Mouse (Mus musculus) lung, embryonic 16.5 days (tissue): Measurements from ENCODE around the gene Polr2m. TPM values are rescaled to one million over a fixed set of nuclear protein-coding genes. Genes with fewer than 3 reads are reported as not detected.
A peak's percentile ranks its signal among the peaks of the same experiment; 100 is the strongest.

ENCODE experiments used
- ATAC-seq: fragments of 200-750 bp; cut with Nextera tagmentation; 2 replicates; pipeline ENCODE4 v1.8.0; 2017; ENCODE audit warnings: low read depth, mild to moderate bottlenecking, moderate library complexity
- H3K27ac ChIP-seq: fragments of 300-500 bp; sonication (generic); 2 replicates; pipeline ENCODE4 v1.5.1; 2014; ENCODE audit warnings: mild to moderate bottlenecking, control low read depth, low read length
- H3K27me3 ChIP-seq: fragments of 300-500 bp; sonication (generic); 2 replicates; pipeline ENCODE4 v1.6.1; 2014; ENCODE audit warnings: low read depth, low read length, mixed read lengths; ENCODE audit not compliant: control insufficient read depth, insufficient read depth
- H3K36me3 ChIP-seq: fragments of 300-500 bp; sonication (generic); 2 replicates; pipeline ENCODE4 v1.6.1; 2014; ENCODE audit warnings: low read length; ENCODE audit not compliant: control insufficient read depth, insufficient read depth
- H3K4me1 ChIP-seq: fragments of 300-500 bp; sonication (generic); replicated peaks from 2 replicates; pipeline ENCODE4 v1.6.1; 2014; ENCODE audit warnings: low read length, mixed read lengths; ENCODE audit not compliant: control insufficient read depth, insufficient read depth
- H3K4me2 ChIP-seq: fragments of 300-500 bp; sonication (generic); 2 replicates; pipeline ENCODE4 v1.6.1; 2014; ENCODE audit warnings: low read depth, low read length, control low read depth
- H3K4me3 ChIP-seq: fragments of 300-500 bp; sonication (generic); 2 replicates; pipeline ENCODE4 v1.5.1; 2014; ENCODE audit warnings: mild to moderate bottlenecking, low read length, control low read depth
- H3K9ac ChIP-seq: fragments of 300-500 bp; sonication (generic); 2 replicates; pipeline ENCODE4 v1.6.1; 2014; ENCODE audit warnings: low read length, control low read depth
- H3K9me3 ChIP-seq: fragments of 300-500 bp; sonication (generic); 2 replicates; pipeline ENCODE4 v1.6.1; 2016; ENCODE audit warnings: low read length; ENCODE audit not compliant: control insufficient read depth
- WGBS: fragments of 180-500 bp; shearing (Covaris S2); extraction: QIAGEN DNeasy Blood & Tissue Kit; methylation state at CpG from one replicate; pipeline ENCODE4 v1.1.7; 2014; 5-methylcytosine and 5-hydroxymethylcytosine counted together
- polyA plus RNA-seq: library from polyadenylated mRNA; unstranded; fragments of >200 nt; fragmentation: Nextera tagmentation; extraction: Ambion mirVana; gene quantifications from 2 replicates; pipeline ENCODE4 v1.2.1, GENCODE M21; 2015

Gene Polr2m
- polyA plus RNA-seq, 1 experiment from 2014 or later = 331 TPM

GRCm38 (mm10) chr9:71453917-71454316 is 31.8 kb downstream of the Polr2m start:
- H3K9me3 ChIP-seq = no peaks in the 10 kb centered on the region
- H3K4me3 ChIP-seq = no peak overlapping the region
- no peak overlapping the region for H3K4me2 ChIP-seq
- no peaks in the 10 kb centered on the region for H3K4me1 ChIP-seq
- no peaks in the 10 kb centered on the region for H3K36me3 ChIP-seq
- H3K9ac ChIP-seq = no peak overlapping the region
- no peaks in the 10 kb centered on the region; the same call in 1 of the 2 replicates for H3K27me3 ChIP-seq
- no peak overlapping the region for H3K27ac ChIP-seq
- no peak for ATAC-seq
- 61% methylated on average over 5 of the region's 5 CpGs for WGBS

- Histone ChIP-seq H3K4me2 (no peak overlapping the region), H3K36me3 (no peaks in the 10 kb centered on the region), H3K9ac (no peak overlapping the region), H3K9me3 (no peaks in the 10 kb centered on the region), H3K27ac (no peak overlapping the region), H3K27me3 (no peaks in the 10 kb centered on the region; the same call in 1 of the 2 replicates), H3K4me3 (no peak overlapping the region), H3K4me1 (no peaks in the 10 kb centered on the region)
- no peak for ATAC-seq
- WGBS = 68% methylated on average over 5 of the region's 5 CpGs
Measured at GRCm38 (mm10) chr9:71453352-71453751, 32.4 kb downstream of the Polr2m start.

GRCm38 (mm10) chr9:71450626-71451025 is 35.1 kb downstream of the Polr2m start:
- no peak overlapping the region for H3K27ac ChIP-seq
- H3K9me3 ChIP-seq = no peaks in the 10 kb centered on the region
- no peak for ATAC-seq
- H3K4me3 ChIP-seq = no peak overlapping the region
- no peak overlapping the region for H3K4me2 ChIP-seq
- peaks cover 2% of the 10 kb centered on the region; the same call in 1 of the 2 replicates for H3K27me3 ChIP-seq
- no peak overlapping the region for H3K9ac ChIP-seq
- WGBS = 54% methylated on average over 6 of the region's 6 CpGs
- H3K36me3 ChIP-seq = no peaks in the 10 kb centered on the region
- H3K4me1 ChIP-seq = no peaks in the 10 kb centered on the region

- H3K36me3 ChIP-seq = no peaks in the 10 kb centered on the region
- H3K9ac ChIP-seq = no peak overlapping the region
- peaks cover 2% of the 10 kb centered on the region; the same call in 1 of the 2 replicates for H3K27me3 ChIP-seq
- no peaks in the 10 kb centered on the region for H3K9me3 ChIP-seq
- no peak overlapping the region for H3K4me3 ChIP-seq
- 28% methylated on average over 4 of the region's 4 CpGs for WGBS
- H3K27ac ChIP-seq = no peak overlapping the region
- ATAC-seq = peak; percentile 20; the same call in 1 of the 2 replicates
- no peak overlapping the region for H3K4me2 ChIP-seq
- no peaks in the 10 kb centered on the region for H3K4me1 ChIP-seq
Measured at GRCm38 (mm10) chr9:71447573-71447972, 38.2 kb downstream of the Polr2m start.

GRCm38 (mm10) chr9:71445308-71445707 is 40.4 kb downstream of the Polr2m start:
- peaks cover 2% of the 10 kb centered on the region; the same call in 1 of the 2 replicates for H3K27me3 ChIP-seq

GRCm38 (mm10) chr9:71438146-71438545 is 47.6 kb downstream of the Polr2m start:
- 90% methylated on average over 2 of the region's 2 CpGs for WGBS
- H3K4me2 ChIP-seq = no peak overlapping the region

More at GRCm38 (mm10) chr9:71445308-71445707, 40.4 kb downstream of the Polr2m start:
- no peak overlapping the region for H3K9ac ChIP-seq
- no peak overlapping the region for H3K4me2 ChIP-seq
- WGBS = 91% methylated on average over 2 of the region's 2 CpGs
- no peak for ATAC-seq
- H3K27ac ChIP-seq = no peak overlapping the region
- H3K4me1 ChIP-seq = no peaks in the 10 kb centered on the region
- no peak overlapping the region for H3K4me3 ChIP-seq
- no peaks in the 10 kb centered on the region for H3K36me3 ChIP-seq
- H3K9me3 ChIP-seq = no peaks in the 10 kb centered on the region

More at GRCm38 (mm10) chr9:71438146-71438545, 47.6 kb downstream of the Polr2m start:
- Histone ChIP-seq H3K27me3 (no peaks in the 10 kb centered on the region), H3K9ac (no peak overlapping the region), H3K4me1 (no peaks in the 10 kb centered on the region), H3K36me3 (no peaks in the 10 kb centered on the region), H3K4me3 (no peak overlapping the region), H3K27ac (no peak overlapping the region), H3K9me3 (no peaks in the 10 kb centered on the region)
- no peak for ATAC-seq

Other genes starting within 250 kb of the Polr2m start
- gene Myzap, start 106.4 kb upstream of the Polr2m start, polyA plus RNA-seq = 65.8 and 66.7 TPM in 2 replicates